Comparison of ENCODE assay signal across 9 mouse cellular contexts in the genomic region with DNA sequence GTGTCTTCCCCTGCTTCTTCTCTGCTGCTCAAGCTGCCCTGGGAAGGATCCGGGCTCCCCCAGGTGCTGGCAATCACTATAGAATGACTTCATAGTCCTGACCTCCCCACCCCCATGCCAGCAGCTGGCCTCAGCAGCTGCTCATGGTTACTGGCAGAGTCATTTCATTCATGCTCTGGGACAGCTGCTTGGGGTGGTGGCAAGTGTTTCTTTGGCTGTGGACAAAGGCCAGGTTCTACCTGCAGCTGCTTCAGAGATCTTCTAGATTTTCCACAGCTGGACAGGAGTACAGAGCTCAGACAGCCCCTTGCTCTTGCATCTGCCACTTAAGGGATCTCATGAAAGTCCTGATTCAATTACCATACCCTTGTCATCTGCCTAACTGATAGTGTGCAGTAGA.
A peak's percentile ranks its signal among the peaks of the same experiment; 100 is the strongest.
DNase-seq lines count a peak whose midpoint lies in the region; TF ChIP-seq lines count a peak whose summit lies in the region.
"Had no signal": no experiment of that assay in that cellular context is flagged by ENCODE, and none has a peak within 500 bp of the region (broad histone marks: within the 10 kb centered on the region; RNA-seq: fewer than 3 reads in every experiment).

No protein-coding gene starts in this region.

- H3K27me3 ChIP-seq in limb, embryonic 10.5 days (ENCODE audit: low read depth, poor library complexity, severe bottlenecking), result no peaks in the 10 kb centered on the region

- H3K9me3 ChIP-seq in limb, embryonic 10.5 days (replicated peaks), result no peaks in the 10 kb centered on the region

- 5% methylated on average over 1 of the region's 1 CpGs for WGBS in limb, embryonic 10.5 days

- TF ChIP-seq CTCF in gastrocnemius, adult 2 months (IDR thresholded peaks at IDR 0.05), result no peak

- intact Hi-C loops in gastrocnemius, adult 2 months (cut with DNase I), result no loop called here
- intact Hi-C loops in left cerebral cortex, postnatal 14 days (cut with DNase I), result no loop called here

- peaks cover 11% of the 10 kb centered on the region for H3K4me1 ChIP-seq in limb, embryonic 10.5 days

- H3K4me3 ChIP-seq in gastrocnemius, adult 2 months, result no peak overlapping the region
- no peak overlapping the region for H3K4me3 ChIP-seq in limb, embryonic 10.5 days

- DNase-seq in gastrocnemius, adult 2 months, result peak; percentile 34
- no peak for DNase-seq in gastrocnemius, adult 8-10 months (ENCODE audit: low spot score in 2 of 2)
- peak; percentile 13 for DNase-seq in right cerebral cortex, postnatal 4 days
- DNase-seq in right cerebral cortex, postnatal 36 days (ENCODE audit: low spot score in 2 of 2), result no peak
- DNase-seq in limb, embryonic 10.5 days (ENCODE audit: low spot score), result peak; percentile 79
- peak; percentile 2 for DNase-seq in yolk sac, embryonic 10.5 days (ENCODE audit: low spot score)
- DNase-seq in heart, adult 8-10 months (ENCODE audit: low spot score), result no peak
- DNase-seq in left cerebral cortex, postnatal 14 days (ENCODE audit: low spot score in 2 of 2), result no peak
- DNase-seq: B cell, adult 2 months had no signal

- H3K36me3 ChIP-seq in limb, embryonic 10.5 days, result no peaks in the 10 kb centered on the region

- H3K27ac ChIP-seq in gastrocnemius, adult 2 months, result no peak overlapping the region
- H3K27ac ChIP-seq in limb, embryonic 10.5 days, result no peak overlapping the region

Comparison
In these comparisons a context has a peak if more than half of its experiments do, and no peak if none do; other contexts are left out.
1. DNase-seq: peak in gastrocnemius, adult 2 months (single experiment), right cerebral cortex, postnatal 4 days (single experiment), limb, embryonic 10.5 days (single experiment) and yolk sac, embryonic 10.5 days (single experiment); none in gastrocnemius, adult 8-10 months (0 of 2), right cerebral cortex, postnatal 36 days (0 of 2), heart, adult 8-10 months (single experiment) and left cerebral cortex, postnatal 14 days (0 of 2).